8 mouse cellular contexts compared by ENCODE assay signal in the genomic region with DNA sequence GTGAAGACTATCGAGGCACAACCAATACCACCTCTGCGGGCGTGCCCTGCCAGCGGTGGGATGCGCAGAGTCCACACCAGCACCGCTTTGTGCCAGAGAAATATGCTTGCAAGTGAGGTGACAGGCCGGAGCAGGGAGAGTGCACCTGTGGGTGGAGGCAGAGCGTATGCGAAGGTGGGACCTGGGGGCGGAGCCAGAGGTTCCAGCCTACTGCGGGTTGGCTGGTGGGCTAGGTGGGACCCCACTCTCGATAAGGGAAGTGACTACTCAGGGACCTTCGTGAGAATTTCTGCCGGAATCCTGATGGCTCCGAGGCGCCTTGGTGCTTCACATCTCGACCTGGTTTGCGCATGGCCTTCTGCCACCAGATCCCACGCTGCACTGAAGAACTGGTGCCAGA. TPM values are rescaled to one million over a fixed set of nuclear protein-coding genes. Genes with fewer than 3 reads are reported as not detected.
DNase-seq lines count a peak whose midpoint lies in the region; ATAC-seq lines count a peak whose summit lies in the region.

No protein-coding gene starts in this region.

- no peak for ATAC-seq in kidney, embryonic 14.5 days (ENCODE audit: low FRiP score, low TSS enrichment)
- no peak for ATAC-seq in embryonic facial prominence, embryonic 11.5 days (replicated peaks; ENCODE audit: insufficient number of reproducible peaks, low FRiP score, low TSS enrichment, low read depth)
- no peak for ATAC-seq in hindbrain, embryonic 14.5 days (ENCODE audit: low FRiP score)
- ATAC-seq in midbrain, embryonic 14.5 days (ENCODE audit: low FRiP score, low TSS enrichment) = no peak

- peak overlapping the region; percentile 28 for H3K9ac ChIP-seq in kidney, embryonic 14.5 days (ENCODE audit: low read depth, low read length)
- H3K9ac ChIP-seq in embryonic facial prominence, embryonic 11.5 days (replicated peaks; ENCODE audit: low read length) = no peak overlapping the region; the same call in 1 of the 2 replicates
- peak overlapping the region; percentile 24 for H3K9ac ChIP-seq in hindbrain, embryonic 14.5 days
- peak overlapping the region; percentile 12; the same call in 1 of the 2 replicates for H3K9ac ChIP-seq in midbrain, embryonic 14.5 days (replicated peaks; ENCODE audit: low read length)

- H3K27ac ChIP-seq in kidney, embryonic 14.5 days (ENCODE audit: low read depth, low read length) = no peak overlapping the region
- H3K27ac ChIP-seq in embryonic facial prominence, embryonic 11.5 days (replicated peaks; ENCODE audit: low read depth, low read length) = no peak overlapping the region
- H3K27ac ChIP-seq in hindbrain, embryonic 14.5 days = no peak overlapping the region
- no peak overlapping the region for H3K27ac ChIP-seq in midbrain, embryonic 14.5 days (replicated peaks; ENCODE audit: low read depth, low read length)

- peak overlapping the region; percentile 24; the same call in 1 of the 2 replicates for H3K4me3 ChIP-seq in kidney, embryonic 14.5 days (ENCODE audit: low read length)
- peak overlapping the region; percentile 14; the same call in 1 of the 2 replicates for H3K4me3 ChIP-seq in embryonic facial prominence, embryonic 11.5 days (ENCODE audit: low read depth, low read length)
- peak overlapping the region; percentile 7; the same call in 1 of the 2 replicates for H3K4me3 ChIP-seq in hindbrain, embryonic 14.5 days (replicated peaks; ENCODE audit: low read length)
- H3K4me3 ChIP-seq in midbrain, embryonic 14.5 days (replicated peaks; ENCODE audit: low read depth, low read length) = no peak overlapping the region

- peak overlapping the region; percentile 34 for H3K4me2 ChIP-seq in kidney, embryonic 14.5 days (replicated peaks; ENCODE audit: low read depth, low read length)
- peak overlapping the region; percentile 33 for H3K4me2 ChIP-seq in embryonic facial prominence, embryonic 11.5 days (ENCODE audit: low read depth, low read length)
- peak overlapping the region; percentile 30 for H3K4me2 ChIP-seq in hindbrain, embryonic 14.5 days (replicated peaks)
- peak overlapping the region; percentile 29; the same call in 1 of the 2 replicates for H3K4me2 ChIP-seq in midbrain, embryonic 14.5 days (ENCODE audit: low read length)

- peaks cover 14% of the 10 kb centered on the region; the same call in 1 of the 2 replicates for H3K4me1 ChIP-seq in kidney, embryonic 14.5 days (ENCODE audit: control insufficient read depth, insufficient read depth, low read length)
- H3K4me1 ChIP-seq in embryonic facial prominence, embryonic 11.5 days (ENCODE audit: control insufficient read depth, insufficient read depth, low read length) = no peaks in the 10 kb centered on the region
- peaks cover 15% of the 10 kb centered on the region for H3K4me1 ChIP-seq in hindbrain, embryonic 14.5 days (replicated peaks; ENCODE audit: control insufficient read depth, insufficient read depth, low read length)
- H3K4me1 ChIP-seq in midbrain, embryonic 14.5 days (ENCODE audit: control insufficient read depth, insufficient read depth, low read length) = peaks cover 15% of the 10 kb centered on the region

- DNase-seq in kidney, adult 9 months = no peak
- no peak for DNase-seq in embryonic facial prominence, embryonic 11.5 days (ENCODE audit: low spot score)
- DNase-seq in hindbrain, embryonic 14.5 days (ENCODE audit: low spot score) = no peak
- DNase-seq in midbrain, embryonic 14.5 days = peak; percentile 5
- no peak for DNase-seq in right cerebral cortex, postnatal 25 days
- no peak for DNase-seq in yolk sac, embryonic 10.5 days (ENCODE audit: low spot score)
- no peak for DNase-seq in frontal cortex, postnatal 14 days (ENCODE audit: low spot score in 2 of 2)

- no peaks in the 10 kb centered on the region for H3K9me3 ChIP-seq in kidney, embryonic 14.5 days (ENCODE audit: control insufficient read depth, low read length)
- no peaks in the 10 kb centered on the region for H3K9me3 ChIP-seq in embryonic facial prominence, embryonic 11.5 days (replicated peaks; ENCODE audit: control insufficient read depth, low read length)
- H3K9me3 ChIP-seq in hindbrain, embryonic 14.5 days (ENCODE audit: control insufficient read depth, low read length) = no peaks in the 10 kb centered on the region
- no peaks in the 10 kb centered on the region for H3K9me3 ChIP-seq in midbrain, embryonic 14.5 days (ENCODE audit: control insufficient read depth, low read length)

- H3K27me3 ChIP-seq in kidney, embryonic 14.5 days (ENCODE audit: control insufficient read depth, insufficient read depth, low read length) = peaks cover 20% of the 10 kb centered on the region
- peaks cover 24% of the 10 kb centered on the region for H3K27me3 ChIP-seq in embryonic facial prominence, embryonic 11.5 days (ENCODE audit: control insufficient read depth, insufficient read depth, low read length)
- peaks cover 29% of the 10 kb centered on the region for H3K27me3 ChIP-seq in hindbrain, embryonic 14.5 days (ENCODE audit: control insufficient read depth, insufficient read depth, low read length)
- H3K27me3 ChIP-seq in midbrain, embryonic 14.5 days (ENCODE audit: control insufficient read depth, insufficient read depth, low read length) = peaks cover 23% of the 10 kb centered on the region

- H3K36me3 ChIP-seq in kidney, embryonic 14.5 days (ENCODE audit: control insufficient read depth, insufficient read depth, low read length) = peaks cover 29% of the 10 kb centered on the region
- H3K36me3 ChIP-seq in embryonic facial prominence, embryonic 11.5 days (replicated peaks; ENCODE audit: control insufficient read depth, insufficient read depth, low read depth, low read length) = peaks cover 5% of the 10 kb centered on the region
- H3K36me3 ChIP-seq in hindbrain, embryonic 14.5 days (replicated peaks; ENCODE audit: control insufficient read depth, insufficient read depth) = peaks cover 35% of the 10 kb centered on the region
- H3K36me3 ChIP-seq in midbrain, embryonic 14.5 days (ENCODE audit: control insufficient read depth, insufficient read depth, low read length) = peaks cover 35% of the 10 kb centered on the region

- 5% methylated on average over 19 of the region's 19 CpGs for WGBS in kidney, embryonic 14.5 days
- WGBS in embryonic facial prominence, embryonic 11.5 days = 8% methylated on average over 19 of the region's 19 CpGs
- 7% methylated on average over 19 of the region's 19 CpGs for WGBS in hindbrain, embryonic 14.5 days
- WGBS in midbrain, embryonic 14.5 days = 8% methylated on average over 19 of the region's 19 CpGs

RNA-seq across cellular contexts. Expression of gene Rnf123, which starts 0.6 kb away (rescaled TPM):
- 20.0 and 30.9 TPM in 2 replicates for polyA plus RNA-seq in kidney, embryonic 14.5 days (2014; fragmentation: Nextera tagmentation; extraction: Ambion mirVana)
- 22.0 and 23.5 TPM in 2 replicates for polyA plus RNA-seq in embryonic facial prominence, embryonic 11.5 days (2014; fragmentation: Nextera tagmentation; extraction: Ambion mirVana)
- 49.9 and 50.9 TPM in 2 replicates for polyA plus RNA-seq in hindbrain, embryonic 14.5 days (2014; fragmentation: Nextera tagmentation; extraction: Ambion mirVana)
- polyA plus RNA-seq in midbrain, embryonic 14.5 days (2014; fragmentation: Nextera tagmentation; extraction: Ambion mirVana) = 54.8 and 56.2 TPM in 2 replicates

RNA-seq across cellular contexts. Expression of gene Mst1, which starts 2.3 kb away (rescaled TPM):
- polyA plus RNA-seq in kidney, embryonic 14.5 days (2014; fragmentation: Nextera tagmentation; extraction: Ambion mirVana) = not detected in 2 replicates
- 0.28 and 0.31 TPM in 2 replicates for polyA plus RNA-seq in embryonic facial prominence, embryonic 11.5 days (2014; fragmentation: Nextera tagmentation; extraction: Ambion mirVana)
- polyA plus RNA-seq in hindbrain, embryonic 14.5 days (2014; fragmentation: Nextera tagmentation; extraction: Ambion mirVana) = not detected in 2 replicates
- not detected in 2 replicates for polyA plus RNA-seq in midbrain, embryonic 14.5 days (2014; fragmentation: Nextera tagmentation; extraction: Ambion mirVana)

RNA-seq across cellular contexts. Expression of gene Apeh, which starts 11.9 kb away (rescaled TPM):
- 55.2 and 57.8 TPM in 2 replicates for polyA plus RNA-seq in kidney, embryonic 14.5 days (2014; fragmentation: Nextera tagmentation; extraction: Ambion mirVana)
- polyA plus RNA-seq in embryonic facial prominence, embryonic 11.5 days (2014; fragmentation: Nextera tagmentation; extraction: Ambion mirVana) = 45.3 and 47.2 TPM in 2 replicates
- polyA plus RNA-seq in hindbrain, embryonic 14.5 days (2014; fragmentation: Nextera tagmentation; extraction: Ambion mirVana) = 44.8 and 48.7 TPM in 2 replicates
- polyA plus RNA-seq in midbrain, embryonic 14.5 days (2014; fragmentation: Nextera tagmentation; extraction: Ambion mirVana) = 38.0 and 43.8 TPM in 2 replicates

RNA-seq across cellular contexts. Expression of gene Amigo3, which starts 29.6 kb away (rescaled TPM):
- polyA plus RNA-seq in kidney, embryonic 14.5 days (2014; fragmentation: Nextera tagmentation; extraction: Ambion mirVana) = 1.6 and 2.1 TPM in 2 replicates
- polyA plus RNA-seq in embryonic facial prominence, embryonic 11.5 days (2014; fragmentation: Nextera tagmentation; extraction: Ambion mirVana) = 1.4 and 1.5 TPM in 2 replicates
- polyA plus RNA-seq in hindbrain, embryonic 14.5 days (2014; fragmentation: Nextera tagmentation; extraction: Ambion mirVana) = 2.4 and 2.9 TPM in 2 replicates
- polyA plus RNA-seq in midbrain, embryonic 14.5 days (2014; fragmentation: Nextera tagmentation; extraction: Ambion mirVana) = 2.4 and 3.5 TPM in 2 replicates

RNA-seq across cellular contexts. Expression of gene Gmppb, which starts 33.5 kb away (rescaled TPM):
- polyA plus RNA-seq in kidney, embryonic 14.5 days (2014; fragmentation: Nextera tagmentation; extraction: Ambion mirVana) = 19.8 and 20.8 TPM in 2 replicates
- 19.2 and 19.9 TPM in 2 replicates for polyA plus RNA-seq in embryonic facial prominence, embryonic 11.5 days (2014; fragmentation: Nextera tagmentation; extraction: Ambion mirVana)
- polyA plus RNA-seq in hindbrain, embryonic 14.5 days (2014; fragmentation: Nextera tagmentation; extraction: Ambion mirVana) = 17.7 and 18.2 TPM in 2 replicates
- 14.0 and 16.7 TPM in 2 replicates for polyA plus RNA-seq in midbrain, embryonic 14.5 days (2014; fragmentation: Nextera tagmentation; extraction: Ambion mirVana)
